Mouse (Mus musculus) kidney, postnatal 10 days (tissue): ENCODE data around the gene Il17rd.

Experiments
- DNase-seq: peaks from one replicate; pipeline ENCODE4 v3.0.0; 2021; ENCODE audit warnings: mixed read lengths

The Il17rd gene

DNA sequence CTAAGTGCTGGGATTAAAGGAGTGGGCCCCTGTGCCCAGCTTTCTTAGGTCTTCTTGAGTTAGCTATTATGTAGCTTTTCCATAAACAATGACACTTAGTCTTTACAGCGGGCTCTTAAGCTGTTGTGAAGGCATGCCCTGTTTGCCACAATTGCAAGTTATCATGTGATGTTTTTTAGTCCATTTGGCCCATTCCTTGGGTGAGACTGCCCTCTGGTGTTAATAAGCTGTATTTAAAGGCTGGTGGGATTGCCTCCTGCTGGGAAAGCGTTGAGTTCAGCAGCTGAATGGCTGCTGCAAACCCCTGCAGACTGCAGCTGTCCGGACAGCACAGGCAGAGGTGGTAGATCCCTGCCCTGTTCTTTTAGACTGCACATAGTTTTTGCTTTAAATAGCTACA lies 58.0 kb downstream of the Il17rd start:
- DNase-seq = peak; percentile 78

DNA sequence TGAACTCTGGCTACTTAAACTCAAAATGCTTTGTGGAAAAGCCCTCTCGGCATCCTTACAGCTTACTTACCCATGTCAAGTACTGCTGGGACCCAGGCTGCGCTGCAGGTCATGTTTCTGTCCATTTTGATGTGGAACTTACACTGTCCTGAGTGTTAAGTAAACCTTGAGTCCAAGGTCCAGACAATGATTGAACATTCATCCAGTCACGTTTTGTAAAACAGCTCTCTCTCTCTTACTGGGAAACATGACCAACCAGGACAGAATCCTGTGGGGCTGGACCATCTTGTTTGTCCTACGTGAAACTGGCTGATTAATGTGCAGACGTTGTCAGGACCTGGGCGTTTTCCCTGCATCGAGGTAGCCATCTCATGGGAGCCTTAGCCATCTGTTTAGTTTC lies 63.0 kb downstream of the Il17rd start:
- DNase-seq = no peak

DNA sequence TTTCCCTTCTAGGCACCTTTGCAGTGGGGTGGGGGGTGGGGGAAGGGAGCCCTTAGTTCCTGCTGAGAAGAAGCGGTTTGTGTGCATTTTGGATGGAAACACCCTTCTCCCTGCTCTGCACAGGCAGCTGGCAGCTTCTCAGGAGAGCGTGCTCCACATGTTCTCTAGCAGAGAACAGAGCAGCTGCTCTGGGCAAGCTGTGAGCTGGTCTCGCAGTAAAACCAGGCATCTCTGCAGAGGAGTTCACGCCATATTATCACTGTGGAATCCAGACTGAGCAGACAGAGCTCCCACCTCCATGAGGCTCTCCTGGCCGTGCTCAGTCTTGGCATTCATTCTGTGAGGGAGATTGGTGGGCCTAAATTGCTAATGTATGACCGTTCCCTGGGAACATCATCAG lies 64.0 kb downstream of the Il17rd start:
- DNase-seq = no peak

DNA sequence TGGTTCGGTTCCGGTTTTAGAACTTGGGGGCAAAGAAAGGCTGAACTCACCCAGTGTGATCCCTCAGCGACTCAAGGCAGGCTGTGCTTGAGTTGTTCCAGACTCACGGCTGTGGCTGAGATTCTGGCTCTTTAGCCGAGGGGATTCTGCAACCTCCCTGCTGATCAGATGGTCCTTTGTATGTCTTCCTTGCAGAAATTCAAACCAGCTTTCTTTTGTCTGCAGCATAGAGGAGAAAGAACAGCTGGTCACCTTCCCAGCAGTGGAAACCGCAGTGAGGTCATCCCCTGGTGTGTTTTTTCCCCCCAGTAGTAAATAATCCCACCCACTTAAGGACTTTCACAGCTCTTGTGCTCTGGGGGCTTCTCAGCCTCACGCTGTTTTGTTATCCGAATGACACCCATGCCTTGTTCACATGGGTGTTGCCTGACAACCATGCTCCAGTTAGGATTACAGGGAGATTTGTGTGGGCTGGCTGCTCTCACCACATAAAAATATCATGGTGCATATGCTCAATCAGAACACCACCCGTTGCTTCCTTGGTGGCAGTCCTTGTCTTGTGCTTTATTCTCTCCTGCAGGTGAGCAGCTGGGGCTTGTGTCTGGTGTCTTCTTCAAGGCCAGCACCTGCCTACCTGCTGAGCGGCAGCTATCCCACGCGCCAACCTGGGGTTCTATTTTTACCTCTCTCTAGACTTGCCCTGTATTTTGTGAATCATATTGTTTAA lies 67.2 kb downstream of the Il17rd start:
- DNase-seq = no peak

DNA sequence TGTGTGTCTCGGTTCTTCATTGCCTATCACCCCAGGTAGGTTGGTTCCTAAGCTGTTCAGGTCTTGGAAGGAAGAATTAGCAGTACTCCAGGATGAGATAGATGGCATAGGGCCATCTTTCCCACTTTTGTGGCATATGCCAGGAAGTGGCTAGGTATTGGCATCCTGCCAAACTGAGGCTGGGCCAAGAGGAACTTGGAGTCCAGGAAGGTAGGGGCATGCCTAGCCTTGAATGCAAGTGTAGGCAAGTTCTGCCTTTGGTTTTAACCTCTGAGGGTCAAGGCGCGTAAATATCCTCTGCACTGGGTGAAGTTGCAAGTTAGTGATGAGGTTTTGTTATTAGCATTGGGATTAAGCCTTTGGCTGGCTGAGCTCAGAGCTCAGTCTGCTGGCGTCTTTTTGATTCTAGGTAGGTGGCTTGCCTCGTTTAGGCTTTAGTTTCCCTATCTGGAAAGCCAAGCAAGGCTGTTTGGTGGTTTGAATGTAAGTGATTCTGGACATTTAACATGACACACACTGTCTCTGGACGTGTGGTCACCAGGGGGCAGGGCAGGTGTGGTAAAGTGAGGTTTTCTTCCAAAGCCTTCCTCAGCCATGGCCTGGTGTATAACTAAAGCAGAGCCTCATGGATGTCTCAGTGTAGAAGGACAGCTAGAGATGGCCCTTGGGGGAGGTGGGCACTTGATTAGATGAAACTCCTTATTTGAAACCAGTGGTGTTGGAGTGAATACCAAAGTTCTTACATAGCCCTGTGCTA lies 70.2 kb downstream of the Il17rd start:
- peak; percentile 77 for DNase-seq

DNA sequence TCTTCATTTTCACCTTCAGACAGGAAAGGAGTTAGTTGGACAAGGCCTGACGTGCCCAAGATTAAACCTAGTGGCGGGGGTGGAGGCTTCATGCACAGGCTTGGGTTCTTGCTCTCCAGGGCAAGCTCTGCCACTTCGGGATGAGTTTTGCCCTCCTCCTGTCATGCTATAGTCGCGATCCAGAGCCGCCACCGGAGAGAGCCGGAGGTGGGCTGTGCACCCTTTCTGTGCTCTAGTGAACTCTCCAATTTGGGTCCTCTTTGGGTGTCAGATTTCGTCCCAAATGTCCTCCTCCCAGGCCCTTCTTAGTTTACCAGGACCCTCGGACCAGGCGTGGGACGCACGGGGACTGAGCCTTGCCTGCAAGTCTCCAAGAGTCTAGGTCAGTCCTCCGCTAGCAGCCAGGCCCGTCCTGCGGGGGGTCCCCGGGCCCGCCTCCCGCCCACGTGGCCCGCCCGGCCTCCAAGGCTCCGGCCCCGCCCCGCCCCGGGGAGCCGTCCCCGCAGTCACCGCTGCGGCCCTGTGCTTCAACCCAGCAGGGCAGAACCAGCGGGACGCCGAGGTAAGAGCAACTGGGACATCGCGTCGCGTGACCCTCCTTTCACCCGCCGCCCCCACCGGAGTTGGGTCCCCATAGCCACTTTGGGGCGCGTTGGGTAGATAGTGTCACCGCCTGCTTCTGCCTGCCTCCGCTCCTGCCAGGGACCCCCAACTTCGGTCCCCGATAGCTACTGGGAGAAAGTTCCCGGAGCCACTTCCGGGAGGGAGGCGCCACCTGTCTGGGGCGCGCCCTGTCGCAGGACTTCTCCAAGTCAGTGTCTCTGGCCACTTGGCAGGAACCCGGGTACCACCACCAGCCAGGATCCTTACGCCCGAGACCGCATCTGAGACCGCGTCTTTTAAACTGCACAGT lies 75.9 kb downstream of the Il17rd start, which contains the start of gene Arhgef3:
Gene Arhgef3 (plus strand): TSS at position 538 of the 913 bp plus-strand sequence.
- peak; percentile 86 for DNase-seq

DNA sequence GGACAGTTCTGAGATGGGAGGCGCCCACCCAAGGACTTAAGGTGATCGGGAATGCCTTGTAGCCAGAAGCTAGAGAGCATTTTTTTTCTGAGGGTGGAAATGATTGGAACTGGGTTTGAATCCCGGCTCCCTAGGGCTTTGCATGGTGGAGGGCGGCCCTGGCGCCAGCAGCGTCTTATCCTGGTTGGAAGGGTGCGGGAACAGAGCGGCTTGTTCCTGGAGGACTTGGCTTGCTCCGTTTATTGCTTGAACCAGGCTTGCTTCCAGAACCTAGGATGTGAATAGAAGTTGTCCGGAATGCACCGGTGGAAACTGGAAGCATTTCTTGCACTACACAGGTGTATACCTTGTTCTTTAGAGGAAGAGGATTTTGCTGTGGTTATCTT lies 76.5 kb downstream of the Il17rd start:
- DNase-seq = peak; percentile 31

DNA sequence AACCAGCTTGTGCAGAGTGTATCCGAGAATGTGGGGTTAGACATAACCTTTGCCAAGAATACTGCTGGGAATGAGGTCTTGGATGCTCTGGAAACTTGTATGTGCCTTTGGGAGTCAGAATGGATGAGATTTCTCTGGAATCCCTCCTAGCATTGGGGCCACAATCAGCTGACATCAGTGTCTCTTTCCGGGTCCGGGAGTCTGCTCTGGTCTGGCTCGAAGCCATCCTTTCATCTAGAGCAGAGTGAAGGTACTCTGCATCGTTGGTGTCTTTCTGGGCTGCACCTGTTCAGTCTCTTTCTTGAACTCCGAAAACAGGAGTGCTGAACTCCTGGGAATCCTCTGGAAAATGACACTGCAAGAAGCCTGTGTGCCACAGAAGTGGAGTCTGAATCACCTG lies 77.2 kb downstream of the Il17rd start:
- no peak for DNase-seq

DNA sequence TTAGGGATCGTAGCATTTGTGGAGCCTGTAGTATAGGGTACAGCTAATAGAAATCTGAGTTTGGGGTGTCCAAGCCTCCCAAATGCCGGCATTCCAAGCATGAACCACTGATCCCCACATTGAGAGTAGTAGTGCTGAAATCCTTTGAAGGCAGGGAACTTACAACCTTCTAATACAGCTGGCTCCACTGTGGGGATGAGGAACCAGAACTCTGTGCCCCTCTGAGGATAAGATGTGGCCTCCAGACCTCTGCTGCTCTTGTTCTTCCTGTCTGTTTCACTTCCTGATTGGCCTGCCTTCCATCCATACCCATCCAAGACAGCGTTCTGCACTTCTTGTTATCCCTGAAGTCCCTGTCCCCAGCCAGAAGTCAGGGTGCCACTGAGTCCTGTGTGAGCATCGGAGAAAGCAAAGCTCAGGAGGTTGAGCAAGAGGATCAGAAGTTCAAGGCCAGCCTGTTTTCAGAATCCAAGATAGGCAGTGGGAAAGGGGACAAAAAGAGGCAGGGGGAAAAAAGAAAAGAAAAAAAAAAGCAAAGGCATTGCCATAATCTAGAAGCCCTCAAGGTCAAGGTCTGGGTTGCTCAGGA lies 77.9 kb downstream of the Il17rd start:
- DNase-seq = no peak

DNA sequence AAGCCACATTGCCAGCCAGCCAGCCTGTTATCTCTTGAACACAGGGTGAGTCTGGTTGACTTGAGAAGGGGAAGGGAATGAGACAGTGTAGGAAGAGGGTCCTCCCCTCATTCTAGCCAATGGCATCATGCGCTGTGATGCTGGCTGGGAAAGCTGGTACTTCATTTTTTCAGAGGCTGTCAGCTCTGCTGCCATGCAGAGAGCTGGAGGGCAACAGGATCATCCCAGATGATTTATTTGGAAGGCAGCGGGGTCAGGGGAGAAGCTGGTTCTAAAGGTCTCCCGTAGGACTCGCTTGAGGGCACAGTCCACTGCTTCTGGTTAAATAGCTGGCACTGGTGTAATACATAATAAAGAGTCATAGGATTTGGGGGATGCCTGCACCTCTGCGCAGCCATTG lies 79.8 kb downstream of the Il17rd start:
- no peak for DNase-seq

DNA sequence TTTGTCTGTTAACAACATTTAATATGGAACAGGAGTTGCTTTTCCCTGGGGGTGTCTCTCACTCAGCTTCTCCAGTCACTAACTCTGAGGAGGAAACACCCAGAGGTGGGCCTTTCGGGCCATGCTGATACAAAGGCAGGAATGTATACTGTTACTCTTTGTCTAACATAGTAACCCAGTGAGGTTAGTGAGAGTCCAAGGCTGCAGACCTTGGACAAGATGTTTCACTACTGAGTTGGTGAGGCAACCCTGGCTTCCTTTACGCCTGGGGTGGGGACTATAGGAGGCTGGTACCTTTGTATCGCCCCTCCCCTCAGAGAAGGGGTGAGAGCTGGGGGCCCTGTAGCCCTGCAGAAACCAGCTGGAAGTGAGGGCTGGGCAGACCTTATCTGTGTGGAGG lies 83.9 kb downstream of the Il17rd start:
- DNase-seq = no peak

DNA sequence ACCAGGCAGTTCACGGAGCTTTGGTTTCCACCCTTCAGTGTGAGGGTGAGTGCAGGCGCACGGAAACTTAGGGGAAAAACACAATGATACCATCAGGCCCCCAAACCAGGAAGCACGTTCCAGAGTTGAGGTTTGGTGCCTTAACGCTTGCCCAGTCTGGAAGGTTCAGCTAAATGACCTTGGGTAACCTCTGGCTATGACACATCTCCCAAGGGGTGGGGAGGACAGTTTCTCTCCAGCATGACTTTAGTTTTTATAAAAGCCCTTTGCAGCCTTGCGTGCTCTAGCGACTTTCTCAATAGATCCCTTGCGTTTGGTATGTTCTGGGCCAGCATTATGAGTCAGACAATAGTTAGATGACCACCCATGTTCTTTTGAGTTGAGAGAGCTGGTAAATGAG lies 84.8 kb downstream of the Il17rd start:
- DNase-seq = no peak

DNA sequence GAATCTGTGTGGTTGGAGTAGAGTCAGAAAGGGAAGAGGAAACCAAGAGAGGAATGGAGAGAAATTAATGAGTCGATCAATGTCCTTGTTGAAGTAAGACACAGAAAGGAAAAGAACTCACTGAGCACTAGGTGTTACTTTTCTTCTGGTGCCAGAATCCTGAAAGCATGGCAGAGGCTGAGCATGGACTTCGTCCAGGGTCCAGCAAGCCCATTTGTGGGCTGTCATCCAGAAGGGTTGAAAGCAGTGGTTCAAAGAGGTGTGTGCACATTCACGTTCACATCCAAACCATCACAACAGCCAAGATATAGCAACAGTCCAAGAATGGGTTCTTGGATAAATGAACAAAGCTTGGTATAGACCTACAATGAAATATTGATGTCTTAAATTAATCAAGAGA lies 91.3 kb downstream of the Il17rd start:
- DNase-seq = no peak

DNA sequence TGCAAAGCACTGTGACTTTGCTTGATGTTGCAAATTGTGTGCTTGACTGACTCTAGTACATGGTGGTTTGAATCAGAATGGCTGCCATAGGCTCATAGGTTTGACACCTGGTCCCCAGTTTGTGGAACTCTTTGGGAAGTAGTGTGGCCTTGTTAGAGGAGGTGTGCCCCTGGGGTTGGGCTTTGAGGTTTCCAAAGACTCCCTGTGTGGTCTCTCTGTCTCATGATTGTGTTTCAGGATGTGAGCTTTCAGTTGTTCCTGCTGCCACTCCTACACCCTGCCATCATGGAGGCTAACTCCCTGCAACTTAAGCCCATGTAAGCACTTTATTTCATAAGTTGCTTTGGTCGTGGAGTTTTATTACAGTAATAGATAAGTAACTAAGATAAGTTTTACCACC lies 91.9 kb downstream of the Il17rd start:
- DNase-seq = no peak

DNA sequence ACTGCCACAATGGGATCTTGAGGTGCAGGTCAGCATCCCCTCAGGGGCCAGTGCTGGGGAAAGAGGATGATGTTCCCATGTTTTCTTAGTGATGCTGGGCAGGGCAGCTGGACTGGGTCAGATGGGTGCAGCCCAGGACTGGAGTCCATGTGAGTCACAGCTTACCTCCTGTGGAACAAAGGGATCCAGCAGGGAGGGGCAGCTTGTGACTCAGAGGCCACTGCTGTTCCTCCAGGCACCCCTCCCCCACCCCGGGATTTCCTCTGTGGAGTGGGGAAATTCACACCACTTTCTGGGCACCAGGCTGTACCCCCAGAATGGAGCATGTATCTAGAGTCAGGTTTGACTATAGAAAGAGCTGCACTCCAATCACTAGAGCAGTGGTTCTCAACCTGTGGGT lies 92.8 kb downstream of the Il17rd start:
- no peak for DNase-seq

DNA sequence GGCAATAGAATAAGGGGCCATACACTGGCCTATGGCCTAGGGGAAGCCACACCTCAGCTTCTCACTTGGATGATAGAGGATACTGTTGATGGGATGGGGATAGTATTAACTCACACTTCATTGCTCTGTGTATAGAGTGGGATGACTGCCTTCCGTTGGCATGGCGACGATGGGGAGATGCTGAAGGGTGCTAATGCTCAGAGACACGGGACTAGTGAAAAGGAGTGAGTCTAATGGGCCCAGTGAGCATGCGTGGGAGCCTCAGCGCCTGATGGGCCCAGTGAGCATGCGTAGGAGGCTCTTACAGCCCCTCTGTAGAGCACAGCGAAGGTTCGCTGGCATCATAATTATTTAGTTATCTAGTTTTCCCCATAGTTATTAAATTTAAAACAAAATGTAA lies 100.2 kb downstream of the Il17rd start:
- no peak for DNase-seq

DNA sequence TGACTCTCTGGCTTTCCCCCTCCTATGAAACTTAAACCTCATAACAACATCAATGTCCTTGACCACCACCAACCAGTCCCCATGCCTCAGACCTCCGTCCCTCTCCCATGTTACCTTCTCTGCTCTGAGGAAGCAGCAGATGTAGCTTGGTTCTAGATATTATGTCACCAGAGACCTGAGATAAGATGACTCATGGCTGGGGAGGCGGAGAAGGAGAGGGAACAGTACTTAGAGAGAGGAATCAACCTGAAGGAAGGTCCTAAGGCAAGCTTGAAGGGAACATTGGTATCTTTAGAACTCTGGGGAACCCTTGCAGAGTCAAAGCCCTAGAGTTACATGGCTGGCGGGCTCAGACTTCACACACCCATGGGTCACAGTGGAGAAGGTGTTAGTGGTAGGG lies 101.2 kb downstream of the Il17rd start:
- no peak for DNase-seq

DNA sequence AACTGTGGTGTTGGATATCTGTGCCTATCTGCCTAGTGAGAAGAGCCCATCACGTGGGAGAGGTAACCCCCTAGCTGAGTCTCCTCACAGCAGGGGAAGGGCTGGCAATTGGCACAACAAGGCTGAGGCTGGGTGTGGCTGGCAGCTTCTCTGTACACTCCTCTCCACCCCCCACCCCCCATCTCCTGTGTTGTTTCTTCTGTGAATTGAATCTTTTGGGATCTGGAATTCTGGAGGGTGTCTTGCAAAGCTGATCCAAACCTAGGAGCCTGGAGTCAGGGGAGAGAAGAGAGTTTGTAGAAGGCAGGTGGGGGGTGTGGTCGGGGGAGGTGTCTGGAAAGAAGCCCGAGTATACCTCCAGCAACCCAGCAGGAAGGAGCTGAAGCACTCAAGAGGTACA lies 102.7 kb downstream of the Il17rd start:
- DNase-seq = no peak

DNA sequence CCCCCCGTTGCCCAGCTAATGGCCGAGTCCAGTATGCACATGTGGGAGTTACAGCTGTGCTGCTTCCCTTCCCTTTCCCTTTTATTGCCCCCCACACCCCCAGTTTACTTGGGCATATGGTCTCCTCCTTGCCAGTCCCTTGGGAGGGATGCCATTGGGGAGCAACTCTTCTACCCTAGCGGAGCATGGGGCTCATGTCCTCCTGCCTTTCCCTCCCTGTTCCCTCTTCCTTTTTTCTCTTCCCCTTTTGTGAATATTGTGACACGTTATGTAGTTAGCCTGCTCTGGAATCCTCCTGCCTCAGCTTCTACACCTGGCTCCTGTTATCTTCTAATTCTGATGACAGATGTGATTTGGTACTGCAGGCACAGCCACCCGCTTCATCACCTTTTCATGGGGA lies 103.9 kb downstream of the Il17rd start:
- no peak for DNase-seq

DNA sequence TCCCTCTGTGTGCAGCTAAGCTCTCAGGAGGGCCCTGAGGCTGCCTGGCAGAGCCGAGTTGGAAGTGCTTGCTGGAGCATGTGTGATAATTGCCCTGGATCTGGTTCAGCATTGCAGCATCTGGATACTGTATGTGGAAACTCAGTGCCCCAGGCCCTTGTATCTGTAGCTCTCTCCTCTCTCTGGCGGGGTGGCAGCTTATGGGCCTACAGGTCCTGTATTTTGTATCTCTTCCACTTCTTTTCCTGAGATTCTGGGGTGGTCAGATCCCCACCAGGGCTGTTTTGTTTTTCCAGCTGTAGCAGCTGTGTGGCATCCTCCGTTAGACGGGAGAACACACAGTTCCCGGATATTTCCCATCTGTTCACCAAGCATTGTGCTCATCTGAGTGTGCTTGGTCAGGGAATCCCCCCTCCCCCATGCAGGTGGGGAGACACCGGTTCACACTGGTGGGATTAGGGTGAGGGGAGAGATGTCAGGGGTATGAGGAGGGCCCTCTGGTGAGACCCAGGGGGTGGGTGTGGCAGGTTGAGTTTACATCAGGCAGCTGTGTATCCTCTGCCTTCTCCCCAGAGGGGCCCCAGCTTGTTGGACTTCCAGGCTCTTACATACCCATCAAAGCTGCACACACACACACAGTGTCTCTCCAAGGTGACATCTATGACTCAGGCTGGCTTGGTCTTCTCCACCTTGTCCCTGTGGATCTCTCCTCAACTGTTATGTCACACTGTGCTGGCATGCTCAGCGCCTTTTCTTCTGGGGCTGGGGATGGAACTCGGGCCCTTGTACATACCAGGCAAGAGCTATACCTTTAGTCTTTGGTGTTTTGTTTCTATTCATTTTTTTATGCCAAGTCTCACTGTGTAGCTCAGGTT lies 106.7 kb downstream of the Il17rd start:
- peak; percentile 17 for DNase-seq

DNA sequence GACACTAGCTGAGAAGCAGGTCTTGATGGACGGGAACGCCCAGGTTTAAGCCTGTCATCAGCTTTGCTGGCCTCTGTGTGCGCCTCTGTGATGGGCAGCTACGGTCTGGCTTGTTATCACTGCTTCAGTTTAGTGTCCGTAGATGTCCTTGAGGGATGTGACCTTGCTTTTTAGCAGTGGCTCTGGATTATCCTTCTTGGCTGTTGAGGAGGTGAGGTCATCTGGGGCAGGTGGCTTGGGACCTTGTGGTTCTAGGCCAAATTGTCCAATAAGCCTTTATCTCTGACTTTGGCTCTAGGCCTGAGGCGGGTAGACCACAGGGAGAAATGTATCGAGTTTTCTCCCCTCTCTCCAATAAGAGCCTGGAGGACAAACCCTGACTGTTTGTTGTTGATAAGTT lies 109.0 kb downstream of the Il17rd start:
- no peak for DNase-seq

DNA sequence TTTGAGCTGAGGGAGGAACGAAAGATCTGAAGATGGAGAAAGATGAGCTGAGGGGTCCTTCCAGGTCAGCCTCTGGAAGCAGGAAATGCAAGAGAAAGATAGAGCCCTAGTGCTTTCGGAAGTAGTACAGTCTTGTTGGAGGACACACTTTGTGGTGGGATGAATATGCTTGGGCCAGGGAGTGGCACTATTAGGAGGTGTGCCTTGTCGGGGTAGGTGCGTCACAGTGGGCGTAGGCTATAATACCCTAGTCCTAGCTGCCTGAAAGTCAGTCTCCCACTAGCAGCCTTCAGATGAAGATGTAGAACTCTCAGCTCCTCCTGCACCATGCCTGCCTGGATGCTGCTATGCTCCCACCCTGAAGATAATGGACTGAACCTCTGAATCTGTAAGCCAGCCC lies 110.7 kb downstream of the Il17rd start:
- DNase-seq = no peak
